Mouse (Mus musculus) erythroblast, embryonic 14.5 days (primary cell): ENCODE results near the gene Fosb. TPM values are rescaled to one million over a fixed set of nuclear protein-coding genes. Genes with fewer than 3 reads are reported as not detected.
A peak's percentile ranks its signal among the peaks of the same experiment; 100 is the strongest.
"Not testable (repeated sequence)": the region's sequence is repeated elsewhere in the genome, so short reads cannot be mapped to it uniquely, and the experiment has no call there.

Experiments
- H3K27me3 ChIP-seq: 2 replicates; pipeline ENCODE4 v1.6.1; 2012; ENCODE audit warnings: inconsistent platforms; ENCODE audit not compliant: control insufficient read depth
- H3K36me3 ChIP-seq: 2 replicates; pipeline ENCODE4 v1.6.1; 2012; ENCODE audit warnings: mild to moderate bottlenecking, inconsistent platforms; ENCODE audit not compliant: control insufficient read depth
- H3K4me1 ChIP-seq: 2 replicates; pipeline ENCODE4 v1.6.1; 2012; ENCODE audit warnings: inconsistent platforms; ENCODE audit not compliant: control insufficient read depth
- H3K4me3 ChIP-seq: replicated peaks from 2 replicates; pipeline ENCODE3; 2012; ENCODE audit warnings: moderate library complexity, mild to moderate bottlenecking, inconsistent platforms
- H3K9me3 ChIP-seq: 2 replicates; pipeline ENCODE4 v1.6.1; 2012; ENCODE audit warnings: low read length, inconsistent platforms, mixed read lengths; ENCODE audit not compliant: control insufficient read depth
- GATA1 ChIP-seq: IDR thresholded peaks from 2 replicates; pipeline ENCODE4 v1.6.1; 2012; ENCODE audit warnings: low read length, inconsistent platforms, mixed read lengths
- TAL1 ChIP-seq: IDR thresholded peaks from 3 replicates; pipeline ENCODE4 v1.6.1; 2012; ENCODE audit warnings: low read length, inconsistent platforms, mixed read lengths
- polyA plus RNA-seq: library from polyadenylated mRNA; stranded (reverse); fragments of >175 nt; gene quantifications from 2 replicates; pipeline ENCODE4 v1.2.3, GENCODE M21; 2012

Gene Fosb
- polyA plus RNA-seq, 1 experiment, result 8.8 TPM

DNA sequence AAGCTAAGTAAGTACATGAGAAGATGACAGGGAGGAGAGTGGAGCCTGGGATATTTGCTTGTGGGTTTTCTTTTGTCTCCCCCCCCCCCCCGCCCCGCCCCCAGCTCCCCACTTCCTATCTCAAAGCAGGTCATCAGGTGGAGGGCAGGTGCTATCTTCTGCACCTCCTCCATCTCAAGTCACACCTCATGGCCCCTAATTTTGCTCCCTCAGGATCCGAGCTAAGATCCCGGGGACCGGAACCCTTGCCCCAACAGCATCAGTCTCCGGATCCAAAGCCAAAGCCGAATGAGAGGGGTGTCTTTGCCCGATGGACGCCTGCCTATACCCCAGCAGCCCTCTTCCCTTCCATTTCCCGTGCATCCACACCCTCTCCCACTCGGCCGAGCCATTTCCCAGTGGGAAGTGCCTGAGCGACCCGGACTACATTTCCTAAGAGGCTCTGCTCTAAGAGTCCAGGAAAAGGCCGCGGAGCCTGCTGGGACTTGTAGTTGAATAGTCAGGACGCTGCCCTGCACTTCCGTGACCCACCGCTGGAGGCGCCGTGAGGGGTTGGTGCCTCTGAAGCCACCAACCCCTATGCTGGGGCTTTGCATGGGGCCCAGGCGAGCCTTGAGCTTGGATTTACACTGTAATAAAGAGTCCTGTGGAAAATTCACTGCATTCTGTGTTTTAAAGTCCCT lies 14.2 kb downstream of the Fosb start:
- H3K4me1 ChIP-seq, result peaks cover 41% of the 10 kb centered on the region
- peak overlapping the region; percentile 61 for H3K4me3 ChIP-seq
- TF ChIP-seq GATA1, result no peak
- TF ChIP-seq TAL1, result no peak
- peaks cover 5% of the 10 kb centered on the region; the same call in 1 of the 2 replicates for H3K27me3 ChIP-seq
- H3K9me3 ChIP-seq, result peaks cover 2% of the 10 kb centered on the region; the same call in 1 of the 2 replicates
- H3K36me3 ChIP-seq, result no peaks in the 10 kb centered on the region

DNA sequence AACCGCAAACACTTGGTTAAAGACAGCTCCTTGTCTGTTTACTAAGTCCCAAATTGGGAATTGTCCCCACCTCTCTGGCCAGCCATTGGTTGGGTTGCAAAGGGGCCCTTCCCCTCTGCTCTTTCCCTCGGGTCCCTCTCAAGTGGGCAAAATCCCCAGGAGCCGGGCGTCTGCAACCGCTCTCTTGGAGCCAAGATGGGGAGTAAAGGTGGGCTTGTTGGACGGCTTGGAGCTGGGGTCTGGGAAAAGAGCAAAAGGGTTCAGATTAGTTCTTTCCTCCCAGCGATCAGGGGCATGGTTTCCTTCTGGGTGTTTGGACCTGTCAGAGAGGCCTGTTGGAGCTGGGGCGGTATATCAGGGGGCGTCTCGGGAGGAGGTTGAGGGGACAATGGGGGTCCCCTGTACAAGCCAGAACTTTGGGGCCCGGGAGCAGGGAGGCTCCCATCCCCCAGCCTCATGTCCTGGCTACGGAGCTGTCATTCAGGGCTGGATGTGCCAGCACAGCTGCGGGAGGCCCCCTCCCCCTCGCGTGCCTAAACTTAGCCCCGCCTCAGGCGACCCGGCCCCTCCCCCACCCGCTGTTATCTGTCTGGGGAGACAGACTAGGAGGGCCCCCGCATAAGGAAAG lies 18.8 kb downstream of the Fosb start:
- TF ChIP-seq GATA1, result no peak
- TF ChIP-seq TAL1, result no peak
- Histone ChIP-seq H3K27me3 (peaks cover 9% of the 10 kb centered on the region), H3K4me1 (peaks cover 40% of the 10 kb centered on the region), H3K9me3 (no peaks in the 10 kb centered on the region), H3K36me3 (no peaks in the 10 kb centered on the region), H3K4me3 (peak overlapping the region; percentile 61)

DNA sequence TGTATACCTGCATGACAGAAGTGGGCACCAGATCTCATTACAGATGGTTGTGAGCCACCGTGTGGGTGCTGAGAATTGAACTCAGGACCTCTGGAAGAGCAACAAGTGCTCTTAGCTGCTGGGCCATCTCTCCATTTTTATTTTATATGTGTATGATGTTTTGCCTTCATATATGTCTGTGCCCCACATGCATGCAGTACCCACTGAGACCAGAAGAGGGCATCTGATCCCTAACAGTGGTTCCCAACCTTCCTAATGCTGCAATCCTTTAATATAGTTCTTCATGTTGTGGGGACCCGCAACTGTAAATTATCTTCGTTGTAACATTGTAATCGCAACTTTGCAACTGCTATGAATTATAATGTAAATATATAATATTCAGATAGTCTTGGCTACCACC lies 25.1 kb downstream of the Fosb start:
- peaks cover under 1% of the 10 kb centered on the region; the same call in 1 of the 2 replicates for H3K9me3 ChIP-seq
- TF ChIP-seq GATA1 (no peak), TAL1 (no peak)
- H3K36me3 ChIP-seq, result no peaks in the 10 kb centered on the region
- H3K27me3 ChIP-seq, result peaks cover 61% of the 10 kb centered on the region
- H3K4me1 ChIP-seq, result peaks cover 26% of the 10 kb centered on the region
- H3K4me3 ChIP-seq, result no peak overlapping the region

DNA sequence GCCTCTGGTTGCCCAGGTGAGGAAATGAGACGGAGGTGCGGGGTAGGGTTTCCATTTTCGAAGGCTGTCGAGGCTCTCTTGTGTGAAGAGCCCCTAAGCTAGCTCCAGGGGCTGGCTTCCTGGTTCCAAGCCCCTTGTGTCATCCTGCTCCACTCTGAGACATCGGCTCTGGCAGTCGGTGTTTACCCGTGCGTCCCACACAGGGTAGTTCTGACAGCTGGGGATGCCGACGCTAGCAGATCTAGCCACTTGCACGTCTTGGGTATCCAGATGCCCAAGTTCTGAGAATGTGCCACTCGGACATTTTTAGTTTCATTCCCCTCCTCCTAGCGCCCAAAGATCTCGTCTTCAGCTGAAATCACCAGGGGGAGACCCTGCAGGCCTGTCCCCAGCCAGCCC lies 26.4 kb downstream of the Fosb start:
- Histone ChIP-seq H3K9me3 (peaks cover 9% of the 10 kb centered on the region), H3K36me3 (no peaks in the 10 kb centered on the region), H3K27me3 (peaks cover 74% of the 10 kb centered on the region), H3K4me3 (no peak overlapping the region), H3K4me1 (peaks cover 35% of the 10 kb centered on the region)
- no peak for TF ChIP-seq TAL1
- TF ChIP-seq GATA1, result no peak

DNA sequence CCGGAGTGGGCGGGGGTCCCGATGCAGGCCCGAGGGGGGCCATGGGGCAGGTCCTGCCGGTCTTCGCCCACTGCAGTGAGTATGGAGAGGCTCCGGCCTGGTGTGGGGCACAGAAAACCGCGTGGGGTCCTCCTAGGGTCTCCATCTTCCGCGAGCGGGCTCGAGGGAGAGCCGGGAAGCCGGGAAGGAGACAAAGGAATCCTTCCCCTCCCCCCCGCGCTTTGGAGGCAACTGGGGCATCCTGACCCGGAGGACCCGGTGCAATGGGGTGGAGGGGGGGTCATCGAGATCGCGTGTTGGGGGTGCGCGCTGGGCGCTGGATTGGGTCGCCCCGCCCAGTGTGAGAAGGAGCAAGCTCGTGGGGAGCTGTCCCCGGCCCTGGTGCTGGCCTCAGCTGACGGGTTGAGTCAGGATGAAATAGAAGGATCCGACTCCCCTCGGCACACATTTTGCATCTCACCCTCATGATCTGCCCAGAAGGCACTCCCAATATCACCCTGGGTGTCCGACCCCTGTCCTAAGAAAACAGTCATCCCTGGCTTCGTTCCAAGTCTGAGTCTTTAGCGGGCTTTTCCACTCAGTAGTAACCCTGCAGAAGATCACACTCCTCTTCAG lies 27.0 kb downstream of the Fosb start:
- H3K9me3 ChIP-seq, result peaks cover 9% of the 10 kb centered on the region
- TF ChIP-seq GATA1 (no peak), TAL1 (no peak)
- H3K27me3 ChIP-seq, result peaks cover 79% of the 10 kb centered on the region
- no peaks in the 10 kb centered on the region for H3K36me3 ChIP-seq
- peak overlapping the region; percentile 63 for H3K4me3 ChIP-seq
- peaks cover 35% of the 10 kb centered on the region for H3K4me1 ChIP-seq

DNA sequence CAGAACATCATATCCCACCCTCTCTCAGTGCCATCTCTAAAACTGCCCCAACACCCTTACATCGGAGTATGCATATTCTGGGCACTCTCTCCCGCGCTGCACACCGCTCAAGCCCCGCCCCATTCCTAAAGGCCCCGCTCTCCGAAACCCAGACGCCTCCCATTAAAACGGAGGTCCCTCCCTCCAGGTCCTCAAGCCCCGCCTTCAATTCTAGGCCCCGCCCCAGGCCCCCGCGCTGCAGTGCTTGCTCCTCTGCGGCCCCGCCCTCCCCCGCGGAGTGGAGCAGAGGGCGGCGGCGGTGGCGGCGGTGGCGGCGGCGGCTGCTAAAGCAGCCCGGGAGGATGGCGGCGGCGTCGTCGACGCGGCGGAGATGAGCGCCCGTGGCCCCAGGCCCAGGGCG lies 27.5 kb downstream of the Fosb start, which contains the start of gene Rtn2:
Rtn2 (plus strand) TSS at position 240 of the 400 bp plus-strand sequence.
- H3K27me3 ChIP-seq, result peaks cover 85% of the 10 kb centered on the region
- peak within 1 kb of the TSS; percentile 63 for H3K4me3 ChIP-seq
- H3K36me3 ChIP-seq, result no peaks in the 10 kb centered on the region
- TF ChIP-seq GATA1, result no peak
- TF ChIP-seq TAL1, result no peak
- H3K9me3 ChIP-seq, result peaks cover 9% of the 10 kb centered on the region
- peaks cover 35% of the 10 kb centered on the region for H3K4me1 ChIP-seq

DNA sequence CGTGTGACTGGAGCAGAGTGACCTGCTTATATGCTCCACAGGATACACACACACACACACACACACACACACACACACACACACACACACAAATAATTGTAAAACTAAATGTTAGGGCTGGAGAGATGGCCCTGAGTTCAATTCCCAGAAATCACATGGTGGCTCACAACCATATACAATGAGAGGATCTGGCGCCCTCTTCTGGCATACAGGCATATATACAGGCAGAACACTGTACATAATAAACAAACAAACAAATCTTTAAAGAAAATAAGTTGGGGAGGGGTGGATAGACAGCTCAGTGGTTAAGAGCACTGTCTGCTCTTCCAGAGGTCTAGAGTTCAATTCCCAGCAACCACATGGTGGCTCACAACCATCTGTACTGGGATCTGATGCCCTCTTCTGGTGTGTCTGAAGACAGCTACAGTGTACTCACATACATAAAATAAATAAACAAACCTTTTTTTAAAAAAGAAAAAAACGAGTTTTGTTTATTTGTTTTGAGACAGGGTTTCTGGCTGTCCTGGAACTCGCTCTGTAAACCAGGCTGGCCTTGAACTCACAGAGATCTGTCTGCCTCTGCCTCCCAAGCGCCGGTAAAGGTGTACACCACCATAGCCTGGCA lies 28.1 kb downstream of the Fosb start:
- peaks cover 87% of the 10 kb centered on the region for H3K27me3 ChIP-seq

DNA sequence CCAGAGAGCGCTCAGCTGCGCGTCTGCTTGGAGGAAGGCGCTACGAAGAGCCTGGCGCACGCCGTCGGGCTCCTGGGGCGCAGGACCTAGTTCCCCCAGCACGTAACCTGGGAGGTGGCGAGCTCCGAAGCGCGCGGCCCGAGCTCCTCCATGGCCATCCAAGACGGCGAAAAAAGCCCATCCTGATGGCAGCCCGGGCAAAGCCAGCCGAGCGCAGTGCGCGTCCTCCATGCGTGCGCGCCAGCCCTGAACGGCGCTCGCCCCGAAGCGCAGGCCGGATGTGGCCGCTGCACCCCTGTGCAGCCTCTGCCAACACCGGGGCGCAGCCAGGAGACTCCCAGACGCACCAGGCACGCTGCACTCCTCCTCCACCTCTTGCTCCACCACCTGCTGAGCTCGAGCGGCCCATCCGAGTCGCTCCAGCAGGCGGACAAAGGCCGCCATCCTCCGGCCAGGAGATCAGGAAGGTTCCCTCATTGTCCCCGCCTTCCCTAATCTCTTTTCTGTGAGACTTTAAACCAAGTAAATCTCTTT lies 30.2 kb downstream of the Fosb start, which contains the start of gene Ppm1n:
Ppm1n (minus strand) TSS at position 484 of the 534 bp plus-strand sequence.
- Histone ChIP-seq H3K4me3 (no peak within 1 kb of the TSS), H3K27me3 (peaks cover 74% of the 10 kb centered on the region), H3K36me3 (no peaks in the 10 kb centered on the region), H3K9me3 (peaks cover 12% of the 10 kb centered on the region), H3K4me1 (peaks cover 37% of the 10 kb centered on the region)
- TF ChIP-seq TAL1, result no peak
- no peak for TF ChIP-seq GATA1

More for the DNA sequence above, 28.1 kb downstream of the Fosb start:
- not testable (repeated sequence) for H3K9me3 ChIP-seq, H3K36me3 ChIP-seq
- Histone ChIP-seq H3K4me1 (peaks cover 35% of the 10 kb centered on the region), H3K4me3 (peak overlapping the region; percentile 63)

DNA sequence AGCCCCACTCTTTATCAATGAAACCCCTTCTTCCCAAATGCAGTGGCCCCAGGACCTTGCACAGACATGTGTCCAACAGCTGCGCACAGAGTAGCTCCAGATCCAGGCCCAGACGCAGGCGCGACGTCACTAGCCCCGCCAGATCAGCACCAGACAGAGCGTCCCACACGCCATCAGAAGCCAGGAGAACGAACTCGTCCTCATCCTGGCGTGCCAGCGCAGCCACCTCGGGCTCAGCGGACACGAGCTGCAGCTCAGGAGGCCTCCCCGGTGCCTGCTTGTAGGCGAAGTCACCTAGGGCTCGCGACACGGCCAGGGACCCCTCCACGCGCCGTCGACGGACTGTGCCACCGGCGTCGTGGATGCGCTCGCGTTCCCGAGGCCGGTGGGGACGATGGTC lies 30.8 kb downstream of the Fosb start:
- Histone ChIP-seq H3K9me3 (peaks cover 12% of the 10 kb centered on the region), H3K27me3 (peaks cover 69% of the 10 kb centered on the region), H3K4me3 (no peak overlapping the region), H3K36me3 (no peaks in the 10 kb centered on the region), H3K4me1 (peaks cover 42% of the 10 kb centered on the region)
- no peak for TF ChIP-seq GATA1
- TF ChIP-seq TAL1, result no peak
